Mouse (Mus musculus) forebrain, embryonic 16.5 days (tissue): ENCODE results near the gene Cnot1. TPM values are rescaled to one million over a fixed set of nuclear protein-coding genes. Genes with fewer than 3 reads are reported as not detected.

Source experiments
- ATAC-seq: fragments of 200-750 bp; cut with Nextera tagmentation; 2 replicates; pipeline ENCODE4 v1.8.0; 2017; ENCODE audit warnings: mild to moderate bottlenecking, moderate library complexity
- H3K27ac ChIP-seq: fragments of 300-500 bp; sonication (generic); 2 replicates; pipeline ENCODE4 v1.5.1; 2014; ENCODE audit warnings: low read length, control low read depth
- H3K27me3 ChIP-seq: fragments of 300-500 bp; sonication (generic); replicated peaks from 2 replicates; pipeline ENCODE4 v1.6.1; 2014; ENCODE audit warnings: low read length; ENCODE audit not compliant: control insufficient read depth, insufficient read depth
- H3K36me3 ChIP-seq: fragments of 300-500 bp; sonication (generic); 2 replicates; pipeline ENCODE4 v1.6.1; 2014; ENCODE audit not compliant: control insufficient read depth, insufficient read depth
- H3K4me1 ChIP-seq: fragments of 300-500 bp; sonication (generic); replicated peaks from 2 replicates; pipeline ENCODE4 v1.6.1; 2014; ENCODE audit warnings: low read length; ENCODE audit not compliant: control insufficient read depth, insufficient read depth
- H3K4me2 ChIP-seq: fragments of 300-500 bp; sonication (generic); 2 replicates; pipeline ENCODE4 v1.6.1; 2014; ENCODE audit warnings: mild to moderate bottlenecking, low read length, control low read depth
- H3K4me3 ChIP-seq: fragments of 300-500 bp; sonication (generic); replicated peaks from 2 replicates; pipeline ENCODE4 v1.5.1; 2014; ENCODE audit warnings: mild to moderate bottlenecking, low read length, control low read depth
- H3K9ac ChIP-seq: fragments of 300-500 bp; sonication (generic); replicated peaks from 2 replicates; pipeline ENCODE4 v1.6.1; 2014; ENCODE audit warnings: low read depth, low read length, control low read depth
- H3K9me3 ChIP-seq: fragments of 300-500 bp; sonication (generic); 2 replicates; pipeline ENCODE4 v1.6.1; 2016; ENCODE audit warnings: low read length; ENCODE audit not compliant: control insufficient read depth
- WGBS: fragments of 180-500 bp; shearing (Covaris S2); extraction: QIAGEN DNeasy Blood & Tissue Kit; methylation state at CpG from one replicate; pipeline ENCODE4 v1.1.7; 2014; 5-methylcytosine and 5-hydroxymethylcytosine counted together
- polyA plus RNA-seq: library from polyadenylated mRNA; unstranded; fragments of >200 nt; fragmentation: Nextera tagmentation; extraction: Ambion mirVana; gene quantifications from 2 replicates; pipeline ENCODE4 v1.2.1, GENCODE M21; 2015

Cnot1 gene
- 58.5 and 58.7 TPM in 2 replicates for polyA plus RNA-seq

DNA sequence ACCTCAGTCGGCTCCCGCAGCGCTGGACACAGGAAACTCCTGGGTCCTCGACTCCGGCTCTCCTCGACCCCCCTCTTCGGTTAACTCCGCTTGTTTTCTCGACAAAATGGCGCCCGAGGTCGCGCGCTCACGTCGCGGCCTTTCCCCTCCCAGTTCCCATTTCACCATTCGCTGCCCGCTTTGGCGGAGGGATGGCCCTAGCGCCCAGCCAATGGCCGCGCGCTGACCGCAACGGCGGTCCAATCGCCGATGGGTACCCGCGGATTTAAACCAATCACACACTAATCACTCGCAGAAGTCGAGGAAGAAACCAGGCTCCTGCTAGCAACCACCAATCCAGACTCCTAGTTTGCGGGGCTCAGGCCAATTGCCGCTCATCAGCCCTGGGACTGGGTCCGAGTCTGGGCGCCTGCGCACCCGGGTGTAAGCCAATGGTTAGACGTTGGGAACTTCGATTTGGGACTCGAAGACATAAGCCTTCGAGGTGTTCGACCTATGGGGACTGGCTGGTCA is at the start of gene Cnot1:
Gene Cnot1 (minus strand): TSS at position 134 of the 513 bp plus-strand sequence.
- H3K9ac ChIP-seq = peak within 1 kb of the TSS; percentile 89
- H3K36me3 ChIP-seq = no peaks in the 10 kb centered on the region
- peaks cover 17% of the 10 kb centered on the region for H3K4me1 ChIP-seq
- H3K9me3 ChIP-seq = no peaks in the 10 kb centered on the region
- peak within 1 kb of the TSS; percentile 95 for H3K4me2 ChIP-seq
- peak within 1 kb of the TSS; percentile 95 for H3K27ac ChIP-seq
- peak within 1 kb of the TSS; percentile 85 for H3K4me3 ChIP-seq
- WGBS = under 1% methylated on average over 44 of the region's 44 CpGs
- ATAC-seq = peak; percentile 96
- H3K27me3 ChIP-seq = no peaks in the 10 kb centered on the region

DNA sequence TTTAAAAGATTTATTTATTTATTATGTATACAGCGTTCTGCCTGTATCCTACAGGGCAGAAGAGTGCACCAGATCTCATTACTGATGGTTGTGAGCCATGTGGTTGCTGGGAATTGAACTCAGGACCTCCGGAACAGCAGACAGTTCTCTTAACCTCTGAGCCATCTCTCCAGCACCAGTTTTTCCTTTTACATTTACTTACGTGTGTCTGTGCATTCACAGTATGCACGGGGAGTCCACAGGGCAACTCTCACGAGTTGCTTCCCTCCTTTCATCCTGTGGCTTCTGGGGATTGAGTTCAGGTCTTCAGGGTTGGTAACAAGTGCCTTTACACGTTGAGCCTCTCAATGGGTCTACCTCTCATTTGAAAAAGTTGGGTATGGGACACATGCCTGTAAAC is 46.9 kb upstream of the Cnot1 start:
- Histone ChIP-seq H3K27ac (no peak overlapping the region), H3K36me3 (no peaks in the 10 kb centered on the region), H3K9me3 (no peaks in the 10 kb centered on the region), H3K4me1 (peaks cover 10% of the 10 kb centered on the region), H3K4me3 (no peak overlapping the region), H3K27me3 (no peaks in the 10 kb centered on the region), H3K9ac (no peak overlapping the region), H3K4me2 (no peak overlapping the region)
- ATAC-seq = no peak
- WGBS = 85% methylated on average over 6 of the region's 6 CpGs

DNA sequence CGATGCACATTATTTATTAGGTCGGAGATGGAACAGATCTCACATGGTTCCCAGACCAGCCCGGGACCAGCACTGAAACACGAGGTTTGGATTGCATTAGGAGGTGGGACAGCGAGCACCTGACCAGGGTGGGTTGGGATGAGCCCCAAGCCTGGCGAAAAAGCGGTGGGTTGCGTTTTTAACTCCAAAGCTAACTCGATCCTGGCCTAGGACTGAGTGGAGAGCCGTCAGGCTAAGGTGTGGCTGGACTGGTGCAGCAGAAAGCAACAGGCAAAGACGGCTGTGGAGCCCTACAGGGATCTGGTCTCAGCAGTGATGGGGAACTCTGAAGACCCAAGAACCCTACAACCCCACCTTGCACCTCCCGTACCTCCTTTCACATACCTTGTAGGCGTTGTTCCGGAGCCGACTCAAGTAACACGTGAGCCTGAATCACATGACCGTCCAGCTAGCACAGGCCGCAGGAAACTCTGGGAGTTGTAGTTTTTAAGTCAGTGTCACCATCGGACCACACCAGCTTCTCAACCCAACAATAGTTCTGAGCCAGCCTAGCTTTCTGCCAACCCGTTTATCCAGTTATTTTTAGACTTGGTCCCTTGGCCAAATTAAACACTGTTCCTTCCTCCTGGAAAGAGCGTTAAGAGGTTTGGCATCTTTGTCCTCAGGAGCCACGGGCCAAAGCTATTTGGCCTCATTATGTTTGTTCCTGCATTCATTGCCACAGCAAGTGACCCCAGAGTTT is 46.0 kb upstream of the Cnot1 start, which contains the start of gene Slc38a7:
Gene Slc38a7 (minus strand): TSS at position 438 of the 742 bp plus-strand sequence.
- Histone ChIP-seq H3K9me3 (no peaks in the 10 kb centered on the region), H3K4me1 (peaks cover 10% of the 10 kb centered on the region), H3K9ac (peak within 1 kb of the TSS; percentile 76), H3K36me3 (no peaks in the 10 kb centered on the region), H3K27ac (no peak within 1 kb of the TSS), H3K4me2 (peak within 1 kb of the TSS; percentile 86), H3K27me3 (no peaks in the 10 kb centered on the region), H3K4me3 (peak within 1 kb of the TSS; percentile 76)
- WGBS = 9% methylated on average over 22 of the region's 22 CpGs
- ATAC-seq = peak; percentile 98

DNA sequence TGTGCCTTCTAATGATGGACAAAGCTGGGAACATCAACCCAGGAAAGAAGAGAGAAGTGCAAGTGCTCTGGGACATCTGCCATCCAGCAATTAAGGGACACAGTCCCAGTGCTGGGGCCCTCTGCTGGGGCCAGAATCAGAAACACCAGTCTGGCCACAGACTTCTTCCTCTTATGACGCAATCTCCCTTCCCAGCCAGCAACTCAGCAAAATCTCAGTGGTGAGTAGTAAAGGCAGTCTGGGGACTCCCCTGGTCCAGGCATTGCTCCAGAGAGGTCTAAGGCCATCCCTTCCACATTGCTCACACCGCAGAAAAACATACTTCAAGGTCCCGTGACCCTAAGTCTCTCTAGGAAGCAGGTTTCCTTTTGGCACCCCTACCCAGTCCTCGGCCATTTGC is 45.0 kb upstream of the Cnot1 start:
- H3K4me3 ChIP-seq = peak overlapping the region; percentile 76
- peak overlapping the region; percentile 86 for H3K4me2 ChIP-seq
- 72% methylated on average over 4 of the region's 4 CpGs for WGBS
- peaks cover 10% of the 10 kb centered on the region for H3K4me1 ChIP-seq
- no peaks in the 10 kb centered on the region for H3K9me3 ChIP-seq
- H3K27me3 ChIP-seq = no peaks in the 10 kb centered on the region
- ATAC-seq = no peak
- peaks cover 2% of the 10 kb centered on the region; the same call in 1 of the 2 replicates for H3K36me3 ChIP-seq
- H3K9ac ChIP-seq = no peak overlapping the region
- H3K27ac ChIP-seq = no peak overlapping the region

DNA sequence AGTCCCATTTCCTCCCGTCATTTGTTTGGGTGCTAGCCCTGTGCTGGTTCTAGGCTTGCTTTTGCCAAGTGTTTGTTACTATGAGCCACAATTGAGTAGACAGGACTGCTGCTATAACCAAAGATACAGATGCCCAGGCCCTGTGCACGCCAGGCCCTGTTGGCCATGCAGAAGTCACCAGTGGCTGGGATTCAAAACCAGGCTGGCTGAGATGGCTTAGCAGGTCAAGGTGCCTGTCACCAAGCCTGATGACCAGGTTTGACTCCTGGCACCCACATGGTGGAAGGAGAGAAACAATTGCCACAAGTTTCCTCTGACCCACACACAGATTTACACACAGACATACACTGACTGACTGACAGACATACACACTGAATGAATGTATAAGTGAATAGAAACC is 43.1 kb upstream of the Cnot1 start:
- Histone ChIP-seq H3K4me1 (peaks cover 10% of the 10 kb centered on the region), H3K9me3 (no peaks in the 10 kb centered on the region), H3K27me3 (no peaks in the 10 kb centered on the region), H3K9ac (no peak overlapping the region), H3K36me3 (peaks cover 7% of the 10 kb centered on the region; the same call in 1 of the 2 replicates), H3K4me2 (no peak overlapping the region), H3K4me3 (no peak overlapping the region), H3K27ac (no peak overlapping the region)
- WGBS = 97% methylated on average over 2 of the region's 2 CpGs
- ATAC-seq = no peak

DNA sequence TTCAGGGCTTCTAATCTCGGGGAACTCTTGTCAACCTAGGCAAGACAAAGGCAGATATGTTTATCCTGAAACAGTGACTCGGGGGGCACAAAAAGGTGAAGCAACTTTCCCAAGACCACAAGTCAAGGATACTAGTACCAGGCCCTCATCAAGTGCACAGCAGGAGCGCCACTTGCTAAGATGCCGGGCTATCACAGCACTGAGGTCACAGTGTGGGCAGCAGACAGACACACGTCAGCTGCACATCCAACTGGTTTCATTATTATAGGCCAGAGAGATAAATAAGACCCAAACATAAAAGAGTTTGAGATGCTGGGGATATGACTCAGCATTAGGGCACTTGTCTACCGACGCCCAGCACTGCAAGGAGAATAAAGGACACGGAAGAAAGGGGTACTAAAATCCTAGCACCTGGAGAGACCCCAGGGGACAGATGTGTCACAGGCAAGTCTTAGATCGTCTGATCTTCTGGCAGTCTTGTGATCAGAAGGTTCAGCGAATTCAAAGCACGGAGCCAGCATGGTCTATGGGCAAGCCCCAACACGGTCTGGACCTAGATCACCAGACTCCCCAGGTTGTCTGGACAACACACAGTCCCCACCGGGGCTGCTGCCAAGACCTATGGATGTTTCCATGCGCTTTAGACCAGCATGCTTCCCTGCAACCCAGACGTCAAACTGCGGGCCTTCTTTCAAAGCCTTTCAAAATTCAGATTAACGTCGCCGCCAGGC is 41.6 kb upstream of the Cnot1 start:
- Histone ChIP-seq H3K4me2 (no peak overlapping the region), H3K36me3 (peaks cover 7% of the 10 kb centered on the region; the same call in 1 of the 2 replicates), H3K27me3 (no peaks in the 10 kb centered on the region), H3K4me3 (no peak overlapping the region), H3K4me1 (peaks cover 10% of the 10 kb centered on the region), H3K27ac (no peak overlapping the region), H3K9ac (no peak overlapping the region), H3K9me3 (no peaks in the 10 kb centered on the region)
- ATAC-seq = no peak
- WGBS = 93% methylated on average over 19 of the region's 19 CpGs

DNA sequence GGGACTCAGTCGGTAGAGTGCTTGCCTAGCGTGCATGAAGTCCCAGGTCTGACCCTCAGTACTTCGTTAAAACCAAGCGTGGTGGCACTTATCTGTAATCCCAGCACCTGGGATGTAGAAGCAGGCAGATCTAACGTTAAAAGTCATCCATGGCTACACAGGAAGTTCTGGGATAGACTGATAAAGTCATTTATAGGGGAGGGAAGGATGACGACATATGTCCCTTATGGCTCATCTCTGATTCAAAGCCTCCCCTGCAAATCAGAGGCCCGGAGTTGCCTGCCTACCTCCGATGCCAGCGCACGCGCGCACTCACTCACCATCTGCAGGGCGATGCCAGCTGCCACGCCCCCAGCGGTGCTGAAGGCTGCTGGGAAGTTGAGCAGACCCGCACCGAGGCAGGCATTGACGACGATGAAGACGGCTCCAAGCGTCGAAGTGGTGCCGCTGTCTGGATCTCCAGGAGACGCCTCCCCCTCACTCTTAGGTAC is 40.8 kb upstream of the Cnot1 start:
- Histone ChIP-seq H3K27ac (no peak overlapping the region), H3K4me1 (peaks cover 10% of the 10 kb centered on the region), H3K4me3 (no peak overlapping the region), H3K36me3 (peaks cover 7% of the 10 kb centered on the region; the same call in 1 of the 2 replicates), H3K9ac (no peak overlapping the region), H3K4me2 (no peak overlapping the region), H3K27me3 (no peaks in the 10 kb centered on the region), H3K9me3 (no peaks in the 10 kb centered on the region)
- 84% methylated on average over 24 of the region's 24 CpGs for WGBS
- no peak for ATAC-seq

DNA sequence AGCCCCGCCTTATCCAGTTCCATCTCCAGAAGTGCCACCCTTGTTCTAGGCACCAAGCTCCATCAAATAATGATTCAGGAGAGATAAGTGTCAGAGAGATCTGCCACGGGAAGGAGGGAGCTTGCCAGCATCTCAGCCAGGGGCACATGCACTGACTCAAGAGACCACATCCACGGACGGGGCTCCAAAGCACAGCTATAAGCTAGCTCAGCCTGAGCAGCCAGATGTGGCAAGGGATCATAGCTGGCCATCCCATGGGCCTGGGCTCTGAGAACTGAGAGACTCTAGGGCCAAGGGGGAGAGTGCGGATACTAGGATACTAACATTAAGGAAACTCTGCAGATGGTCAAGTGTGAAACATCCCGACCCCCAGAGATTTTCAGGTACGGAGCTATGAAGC is 37.8 kb upstream of the Cnot1 start:
- ATAC-seq = no peak
- Histone ChIP-seq H3K4me2 (no peak overlapping the region), H3K9ac (no peak overlapping the region), H3K27ac (no peak overlapping the region), H3K27me3 (no peaks in the 10 kb centered on the region), H3K4me1 (no peaks in the 10 kb centered on the region), H3K4me3 (no peak overlapping the region), H3K9me3 (no peaks in the 10 kb centered on the region), H3K36me3 (peaks cover 11% of the 10 kb centered on the region)
- WGBS = 88% methylated on average over 7 of the region's 7 CpGs

DNA sequence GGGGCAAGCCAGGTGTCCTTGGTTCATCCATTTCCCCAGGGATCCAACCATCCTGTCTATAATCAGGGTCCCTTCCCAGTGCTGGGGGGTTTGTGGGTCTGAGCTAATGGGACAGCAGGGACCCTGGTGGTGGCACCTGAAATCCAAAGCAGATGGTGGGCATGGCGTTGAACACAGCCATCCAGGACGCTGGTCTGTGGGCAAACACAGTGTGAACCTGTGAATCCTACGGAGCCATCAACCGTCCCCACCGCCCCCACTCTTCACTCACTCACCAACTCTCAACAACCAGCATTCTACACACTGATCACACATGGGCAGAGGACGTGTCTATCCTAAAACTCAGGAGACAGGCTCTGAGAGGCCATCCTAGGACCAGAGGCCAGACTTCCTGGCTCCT is 36.7 kb upstream of the Cnot1 start:
- Histone ChIP-seq H3K4me3 (no peak overlapping the region), H3K27me3 (no peaks in the 10 kb centered on the region), H3K4me1 (no peaks in the 10 kb centered on the region), H3K9ac (no peak overlapping the region), H3K4me2 (no peak overlapping the region), H3K27ac (no peak overlapping the region), H3K36me3 (peaks cover 14% of the 10 kb centered on the region), H3K9me3 (no peaks in the 10 kb centered on the region)
- ATAC-seq = no peak
- 93% methylated on average over 6 of the region's 6 CpGs for WGBS
